Mouse (Mus musculus): ENCODE measurements around the gene Rag2.

Rag2 gene

GRCm38 (mm10) chr2:101624526-101624925 lies at the start of gene Rag2:
Gene Rag2 (plus strand): TSS chr2:101624718.
- DNase-seq (ENCODE audit: low read depth): no peak

- no peak for DNase-seq (ENCODE audit: low read depth)
Measured at GRCm38 (mm10) chr2:101577243-101577642, 47.3 kb upstream of the Rag2 start.

DNA sequence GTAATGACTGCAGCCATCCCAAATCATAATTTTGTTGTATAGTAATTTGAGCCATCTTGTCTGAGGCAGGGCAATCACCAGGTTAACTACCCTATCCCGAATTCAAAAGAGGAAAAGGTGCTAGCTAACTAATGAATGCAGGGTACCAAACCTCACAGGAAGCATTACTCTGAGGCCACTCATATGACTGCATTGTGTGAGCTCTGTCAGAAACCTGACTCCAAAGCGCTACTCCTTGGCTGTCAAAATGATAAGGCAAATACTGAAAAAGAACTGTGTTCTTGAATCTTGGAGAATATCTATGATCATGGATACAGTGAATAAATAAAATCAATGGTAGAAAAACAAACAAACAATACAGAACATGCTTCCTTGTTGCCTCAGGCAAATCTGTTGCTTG lies 44.5 kb upstream of the Rag2 start:
- DNase-seq (ENCODE audit: low read depth): no peak

GRCm38 (mm10) chr2:101580428-101580827 lies 44.1 kb upstream of the Rag2 start:
- DNase-seq (ENCODE audit: low read depth): no peak

DNA sequence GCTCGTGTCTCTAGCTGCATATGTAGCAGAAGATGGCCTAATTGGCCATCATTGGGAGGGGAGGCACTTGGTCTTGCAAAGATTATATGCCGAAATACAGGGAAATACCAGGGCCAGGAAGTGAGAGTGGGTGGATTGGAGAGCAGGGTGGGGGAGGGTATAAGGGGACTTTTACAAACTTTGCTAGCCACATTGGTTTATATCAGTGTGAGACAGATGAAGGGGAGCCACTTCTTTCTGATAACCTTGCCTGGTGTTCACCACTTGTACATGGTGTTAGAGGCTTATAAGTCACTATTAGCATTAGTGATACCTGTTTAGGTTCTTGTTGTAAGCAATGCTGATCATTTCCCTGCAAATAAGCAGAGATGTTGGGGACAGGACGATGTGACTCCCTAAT lies 43.5 kb upstream of the Rag2 start:
- no peak for DNase-seq (ENCODE audit: low read depth)

DNA sequence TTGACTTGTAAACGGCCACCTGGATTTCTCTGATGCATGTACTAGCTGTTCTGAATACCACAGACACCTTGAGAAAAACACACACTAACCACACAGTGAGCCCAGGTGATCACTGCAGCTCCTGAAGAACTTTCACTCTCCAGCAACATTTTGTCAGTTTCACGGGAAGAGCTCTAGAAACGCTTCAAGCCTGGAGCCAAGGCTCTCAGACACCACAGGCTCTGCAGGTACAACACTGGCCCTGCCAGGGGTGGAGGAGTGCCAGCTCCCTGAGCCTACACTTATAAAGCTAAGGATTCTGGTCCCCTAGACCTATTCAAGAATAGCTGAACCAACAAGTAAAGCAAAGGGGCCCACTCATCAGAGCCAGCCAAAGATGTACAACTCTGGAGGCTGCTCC lies 43.1 kb upstream of the Rag2 start:
- no peak for DNase-seq (ENCODE audit: low read depth)

DNA sequence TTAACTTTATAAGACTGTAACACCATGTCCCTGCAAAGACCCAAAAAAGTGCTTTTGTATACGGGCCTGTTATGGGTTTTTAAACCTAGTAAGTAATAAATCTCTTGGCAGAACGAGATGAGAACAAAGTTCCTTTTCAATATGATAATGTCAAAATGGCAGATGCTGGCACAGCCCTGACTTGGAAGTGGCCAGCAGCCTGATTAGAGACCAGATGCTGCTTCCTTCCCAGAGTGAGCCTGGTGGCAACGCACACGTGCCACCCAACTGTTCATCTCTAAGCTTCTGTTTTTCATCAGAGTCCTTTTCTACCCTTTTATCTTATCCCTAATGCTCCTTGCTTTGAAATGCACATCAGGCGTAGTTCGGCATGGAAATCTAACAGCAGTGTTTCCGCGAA lies 33.2 kb upstream of the Rag2 start:
- DNase-seq (ENCODE audit: low read depth): no peak

GRCm38 (mm10) chr2:101592023-101592841 lies 32.3 kb upstream of the Rag2 start:
- DNase-seq (ENCODE audit: low read depth): no peak

- DNase-seq (ENCODE audit: low read depth): no peak
Measured at GRCm38 (mm10) chr2:101592886-101593285, 31.6 kb upstream of the Rag2 start.

DNA sequence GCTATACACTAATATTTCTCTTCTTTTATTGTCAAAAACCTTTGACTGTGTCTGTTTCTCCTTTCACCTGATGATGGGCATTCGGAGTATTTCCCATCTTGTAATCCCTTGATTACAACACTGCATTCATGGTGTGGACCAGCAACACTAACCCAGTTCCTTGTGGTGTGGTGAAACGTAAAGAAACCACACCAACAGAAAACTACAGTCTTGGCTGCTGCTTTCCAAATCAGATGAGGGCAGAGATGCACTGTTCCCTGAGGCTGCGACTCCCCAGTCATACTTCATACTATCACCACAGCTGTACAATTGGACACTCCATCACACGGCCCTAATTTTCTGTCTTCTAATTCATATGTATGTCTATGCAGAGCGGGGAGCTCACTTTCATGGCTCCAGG lies 29.8 kb upstream of the Rag2 start:
- DNase-seq (ENCODE audit: low read depth): no peak

GRCm38 (mm10) chr2:101597186-101597585 lies 27.3 kb upstream of the Rag2 start:
- no peak for DNase-seq (ENCODE audit: low read depth)

- DNase-seq (ENCODE audit: low read depth): no peak
Measured at GRCm38 (mm10) chr2:101598190-101599181, 26.0 kb upstream of the Rag2 start.

GRCm38 (mm10) chr2:101600703-101601102 lies 23.8 kb upstream of the Rag2 start:
- DNase-seq (ENCODE audit: low read depth): no peak

- no peak for DNase-seq (ENCODE audit: low read depth)
Measured at GRCm38 (mm10) chr2:101603099-101603498, 21.4 kb upstream of the Rag2 start.

GRCm38 (mm10) chr2:101608232-101608894 lies 16.2 kb upstream of the Rag2 start:
- DNase-seq (ENCODE audit: low read depth): no peak

DNA sequence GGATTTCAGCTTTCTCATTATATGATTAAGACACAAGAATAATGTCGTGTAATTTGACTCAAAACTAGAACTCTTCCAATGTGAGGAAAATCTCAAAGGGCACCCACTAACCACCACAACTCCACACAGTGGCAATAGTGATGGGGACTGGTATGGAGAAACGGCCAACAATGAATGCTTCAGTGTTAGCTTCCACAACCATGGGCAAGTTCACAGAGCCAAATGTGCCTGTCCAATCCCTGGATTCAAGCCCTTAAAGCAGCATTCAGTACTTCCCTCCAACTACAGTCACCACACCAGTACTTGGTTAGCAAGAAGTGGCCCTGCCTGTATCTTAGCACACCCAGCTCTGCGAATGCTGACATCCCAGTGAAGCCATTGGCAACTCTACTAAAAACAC lies 13.7 kb upstream of the Rag2 start:
- DNase-seq (ENCODE audit: low read depth): no peak

DNA sequence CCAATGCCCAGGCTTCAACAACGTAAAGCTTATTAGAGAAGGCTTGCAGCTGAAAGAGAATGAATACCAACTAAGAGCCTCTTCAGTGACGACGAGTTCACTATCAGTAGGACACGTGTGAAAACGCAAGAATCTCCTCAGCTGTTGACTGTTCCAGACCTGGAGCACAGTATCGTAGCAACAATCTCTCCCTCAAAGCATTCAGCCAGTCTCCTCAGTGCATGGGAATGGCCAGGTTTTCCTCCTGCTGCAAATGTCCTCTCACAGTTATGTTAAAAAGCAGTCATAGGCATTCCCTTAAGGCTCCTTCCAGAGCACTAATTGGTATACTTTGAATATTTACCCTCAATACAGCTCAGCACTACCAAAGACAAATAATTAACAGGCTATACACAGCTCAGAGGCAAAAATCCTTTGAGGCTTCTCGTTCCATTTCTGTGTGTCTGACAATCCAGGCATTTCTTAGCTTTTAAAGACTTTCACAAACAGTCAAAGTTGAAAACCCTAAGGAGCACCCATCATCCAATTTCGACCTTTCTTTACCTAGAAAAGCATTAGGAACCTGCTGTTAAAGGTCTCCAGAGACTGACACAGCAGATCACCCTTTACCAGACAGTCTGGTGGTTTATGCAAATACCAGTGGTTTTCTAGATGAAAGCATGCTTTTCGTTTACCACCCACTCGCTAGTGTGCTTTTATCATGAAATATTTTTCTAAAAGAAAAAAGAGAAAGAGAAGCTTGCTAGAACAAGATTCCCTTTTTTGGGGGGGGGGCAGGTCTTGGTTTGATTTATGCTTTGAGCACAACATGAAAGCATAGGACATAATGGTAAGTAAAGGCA lies 8.8 kb upstream of the Rag2 start:
- no peak for DNase-seq (ENCODE audit: low read depth)

DNA sequence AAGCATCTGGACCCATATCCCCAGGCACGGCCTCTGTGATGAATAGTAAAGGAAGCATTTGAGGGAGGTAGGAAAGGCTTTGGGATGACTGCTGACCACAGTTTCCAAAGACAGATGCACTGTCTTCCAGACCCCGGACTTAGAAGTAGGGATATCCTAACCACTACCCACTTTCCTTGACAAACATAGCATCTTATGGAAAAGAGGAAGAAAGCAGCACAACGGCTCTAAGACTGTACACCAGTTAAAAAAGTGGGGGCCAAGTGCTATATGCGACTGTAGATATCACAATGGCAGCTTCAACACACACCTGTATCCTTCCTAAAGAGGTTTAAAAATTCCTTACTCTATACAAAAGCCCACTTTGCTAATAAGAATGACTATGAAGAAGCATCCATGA lies 6.1 kb upstream of the Rag2 start:
- DNase-seq (ENCODE audit: low read depth): no peak

- DNase-seq (ENCODE audit: low read depth): no peak
Measured at GRCm38 (mm10) chr2:101620899-101621298, 3.6 kb upstream of the Rag2 start.

- DNase-seq (ENCODE audit: low read depth): no peak
Measured at GRCm38 (mm10) chr2:101621611-101622010, 2.9 kb upstream of the Rag2 start.

DNA sequence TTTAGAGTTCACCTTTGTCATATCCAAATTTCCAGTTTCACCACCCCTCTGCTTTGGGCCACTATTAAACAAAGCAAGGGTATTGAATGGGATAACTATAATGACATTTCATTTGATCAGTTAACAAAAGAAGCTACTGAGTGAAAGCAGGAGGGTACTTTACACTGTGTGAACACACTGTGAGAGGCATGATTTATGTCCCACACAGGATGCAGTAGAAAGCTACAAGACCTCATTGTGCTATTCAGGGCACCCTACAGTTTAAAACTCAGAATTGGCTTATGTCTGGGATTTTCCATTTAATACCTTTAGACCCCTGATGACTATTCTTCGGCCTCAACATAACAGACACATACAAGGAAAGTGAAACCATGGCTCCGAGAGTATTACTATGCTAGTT lies 1.5 kb upstream of the Rag2 start:
- DNase-seq (ENCODE audit: low read depth): no peak

- no peak for DNase-seq (ENCODE audit: low read depth)
Measured at GRCm38 (mm10) chr2:101624011-101624410, 507 bp upstream of the Rag2 start.

All from c-Kit-positive CD71-negative TER-119-negative erythroid progenitor cells, embryonic 14.5 days (primary cell).